15 mouse cellular contexts compared by ENCODE assay signal in genomic region chr15:6626123-6626522, GRCm38 (mm10).
DNase-seq lines count a peak whose midpoint lies in the region; ATAC-seq and TF ChIP-seq lines count a peak whose summit lies in the region.
"Had no signal": no experiment of that assay in that cellular context is flagged by ENCODE, and none has a peak within 500 bp of the region (broad histone marks: within the 10 kb centered on the region; RNA-seq: fewer than 3 reads in every experiment).

No protein-coding gene starts in this region.

- peak; percentile 55 for DNase-seq in liver, adult 2 months (ENCODE audit: extremely low read depth, low read depth, low spot score)
- no peak for DNase-seq in liver
- DNase-seq in thymus, adult 18-20 months, result no peak
- DNase-seq: cerebellum, adult 11 months; gastrocnemius, postnatal 36 days had no signal

- no peak overlapping the region for H3K9ac ChIP-seq in heart, embryonic 14.5 days (ENCODE audit: low read length)
- no peak overlapping the region for H3K9ac ChIP-seq in heart, embryonic 11.5 days (ENCODE audit: low read depth, low read length)
- no peak overlapping the region for H3K9ac ChIP-seq in liver, adult 2 months (ENCODE audit: low read depth, low read length)
- H3K9ac ChIP-seq: embryonic facial prominence, embryonic 15.5 days; heart, embryonic 13.5 days; hindbrain, embryonic 15.5 days had no signal

- H3K27ac ChIP-seq in heart, embryonic 14.5 days (replicated peaks in 1 of 2; ENCODE audit: control insufficient read depth in 1 of 2, insufficient read depth in 1 of 2, low read depth in 2 of 2, low read length in 2 of 2), result no peak overlapping the region; a peak in 1 of 4 replicates
- H3K27ac ChIP-seq in heart, embryonic 11.5 days (ENCODE audit: low read depth, low read length), result no peak overlapping the region
- no peak overlapping the region for H3K27ac ChIP-seq in liver, adult 2 months (replicated peaks; ENCODE audit: insufficient read depth, low read depth, low read length)
- peak overlapping the region; percentile 92 for H3K27ac ChIP-seq in macrophage
- H3K27ac ChIP-seq: embryonic facial prominence, embryonic 15.5 days; forebrain, embryonic 15.5 days; heart, embryonic 13.5 days; hindbrain, embryonic 15.5 days had no signal

- H3K4me3 ChIP-seq in heart, embryonic 14.5 days (ENCODE audit: control insufficient read depth in 1 of 2, insufficient read depth in 1 of 2, low read depth in 1 of 2, low read length in 2 of 2), result no peak overlapping the region
- no peak overlapping the region for H3K4me3 ChIP-seq in heart, embryonic 11.5 days (ENCODE audit: low read depth, low read length)
- no peak overlapping the region for H3K4me3 ChIP-seq in liver, adult 2 months (ENCODE audit: insufficient read depth, low read depth, low read length)
- H3K4me3 ChIP-seq in megakaryocyte, embryonic 14.5 days (replicated peaks), result peak overlapping the region; percentile 10
- no peak overlapping the region for H3K4me3 ChIP-seq in macrophage (ENCODE audit: inconsistent target)

- no peaks in the 10 kb centered on the region for H3K27me3 ChIP-seq in heart, embryonic 14.5 days (ENCODE audit: control insufficient read depth, insufficient read depth, low read length)
- no peaks in the 10 kb centered on the region for H3K27me3 ChIP-seq in heart, embryonic 11.5 days (ENCODE audit: control insufficient read depth, insufficient read depth, low read length)
- no peaks in the 10 kb centered on the region for H3K27me3 ChIP-seq in liver, adult 2 months (ENCODE audit: control insufficient read depth, insufficient read depth, low read length)
- no peaks in the 10 kb centered on the region for H3K27me3 ChIP-seq in megakaryocyte, embryonic 14.5 days (replicated peaks)
- H3K27me3 ChIP-seq: embryonic facial prominence, embryonic 15.5 days; forebrain, embryonic 15.5 days; heart, embryonic 13.5 days; hindbrain, embryonic 15.5 days; Patski had no signal

- H3K36me3 ChIP-seq in heart, embryonic 14.5 days (ENCODE audit: control insufficient read depth, insufficient read depth, low read length), result no peaks in the 10 kb centered on the region
- no peaks in the 10 kb centered on the region for H3K36me3 ChIP-seq in heart, embryonic 11.5 days (ENCODE audit: control insufficient read depth, insufficient read depth, low read length)
- no peaks in the 10 kb centered on the region for H3K36me3 ChIP-seq in liver, adult 2 months (ENCODE audit: control insufficient read depth, insufficient read depth, low read length)
- H3K36me3 ChIP-seq in megakaryocyte, embryonic 14.5 days (replicated peaks; ENCODE audit: low read length), result peaks cover 92% of the 10 kb centered on the region
- peaks cover 53% of the 10 kb centered on the region for H3K36me3 ChIP-seq in macrophage (ENCODE audit: inconsistent target)
- H3K36me3 ChIP-seq: embryonic facial prominence, embryonic 15.5 days; forebrain, embryonic 15.5 days; heart, embryonic 13.5 days; hindbrain, embryonic 15.5 days had no signal

- TF ChIP-seq CTCF in liver, adult 2 months (IDR thresholded peaks at IDR 0.05; ENCODE audit: low read depth, low read length), result no peak

- no peaks in the 10 kb centered on the region for H3K9me3 ChIP-seq in heart, embryonic 14.5 days (ENCODE audit: control insufficient read depth, low read length)
- H3K9me3 ChIP-seq in heart, embryonic 11.5 days (replicated peaks; ENCODE audit: control insufficient read depth, low read length), result no peaks in the 10 kb centered on the region
- H3K9me3 ChIP-seq in megakaryocyte, embryonic 14.5 days, result no peaks in the 10 kb centered on the region
- H3K9me3 ChIP-seq: embryonic facial prominence, embryonic 15.5 days; forebrain, embryonic 15.5 days; heart, embryonic 13.5 days; hindbrain, embryonic 15.5 days had no signal

- H3K4me2 ChIP-seq in heart, embryonic 14.5 days (ENCODE audit: low read length), result peak overlapping the region; percentile 60; the same call in 1 of the 2 replicates
- H3K4me2 ChIP-seq in heart, embryonic 11.5 days, result no peak overlapping the region

- WGBS in heart, embryonic 14.5 days, result 66% methylated on average over 5 of the region's 5 CpGs
- 65% methylated on average over 5 of the region's 5 CpGs for WGBS in heart, embryonic 11.5 days (ENCODE audit: insufficient replicate concordance)
- 48% methylated on average over 5 of the region's 5 CpGs for WGBS in liver, adult 2 months
- WGBS in macrophage (ENCODE audit: missing documents), result 55% methylated on average over 4 of the region's 5 CpGs

- H3K4me1 ChIP-seq in heart, embryonic 14.5 days (ENCODE audit: control insufficient read depth in 2 of 2, insufficient read depth in 2 of 2, low read length in 2 of 2), result peaks cover 0 to 5% of the 10 kb centered on the region in 2 experiments; a peak in 2 of 4 replicates
- 0 out of 2 replicates have a peak, but pooled peaks cover 3% of the 10 kb centered on the region for H3K4me1 ChIP-seq in heart, embryonic 11.5 days (ENCODE audit: control insufficient read depth, insufficient read depth, low read length)
- peaks cover 5% of the 10 kb centered on the region; the same call in 1 of the 2 replicates for H3K4me1 ChIP-seq in liver, adult 2 months (ENCODE audit: control insufficient read depth, insufficient read depth, low read length)
- H3K4me1 ChIP-seq in megakaryocyte, embryonic 14.5 days, result peaks cover 80% of the 10 kb centered on the region

- no peak for TF ChIP-seq POLR2A in liver, adult 2 months (IDR thresholded peaks at IDR 0.05; ENCODE audit: extremely low read depth, insufficient read depth, low read length)

- no peaks in the 10 kb centered on the region for H3K79me2 ChIP-seq in liver, adult 2 months (ENCODE audit: control insufficient read depth, insufficient read depth, low read length)
- peaks cover 78% of the 10 kb centered on the region for H3K79me2 ChIP-seq in macrophage (ENCODE audit: inconsistent target)

- no peak for ATAC-seq in heart, embryonic 14.5 days (ENCODE audit: insufficient number of reproducible peaks, insufficient read depth, low FRiP score, low read depth)
- no peak for ATAC-seq in heart, embryonic 11.5 days (replicated peaks; ENCODE audit: insufficient number of reproducible peaks, low FRiP score, low TSS enrichment)
- no peak for ATAC-seq in megakaryocyte, adult 5-6 weeks (ENCODE audit: poor library complexity, severe bottlenecking)
